Mouse (Mus musculus): ENCODE measurements at regions not wholly inside any gene's neighbourhood (a gene's known extent, or its start where the extent isn't known, plus 50 kb on each side); places are given as distances from the start of the nearest gene placed in this dataset.

DNA sequence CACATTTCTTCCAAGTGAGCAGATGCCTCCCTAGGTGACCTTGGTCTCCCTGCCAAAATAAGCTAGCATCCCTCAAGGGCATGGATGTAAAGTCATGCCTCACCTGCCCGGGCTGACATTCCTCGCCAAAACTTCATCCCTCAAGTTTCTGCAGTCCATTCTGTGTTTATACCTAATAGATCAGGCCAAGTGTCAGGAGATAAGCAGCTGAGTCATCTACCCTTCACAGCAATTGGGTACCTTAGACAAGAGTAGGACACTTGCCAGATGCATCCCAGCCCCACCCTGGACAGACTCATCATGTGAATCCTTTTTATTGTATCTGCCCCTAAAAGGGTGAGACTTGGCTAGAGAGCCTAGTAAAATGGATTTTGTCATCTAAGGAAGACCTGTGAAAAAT, 204.1 kb upstream of the Gm21897 start:
- TF ChIP-seq POLR2A (IDR thresholded peaks at IDR 0.05; ENCODE audit: insufficient read length, low read depth) = no peak
- no peak for TF ChIP-seq E2F4 (IDR thresholded peaks at IDR 0.05; ENCODE audit: insufficient read depth)
- TF ChIP-seq MYOD1 (IDR thresholded peaks at IDR 0.05; ENCODE audit: control insufficient read depth in 1 of 3, insufficient read length in 2 of 3, low read depth in 2 of 3) = no peak
- TF ChIP-seq MAX (IDR thresholded peaks at IDR 0.05; ENCODE audit: low read depth) = no peak
- TF ChIP-seq TCF3 (IDR thresholded peaks at IDR 0.05; ENCODE audit: insufficient read length, low read depth) = no peak

Measured in myocyte (in vitro differentiated cells).